Mouse (Mus musculus) right cerebral cortex, adult 18-20 months (tissue): ENCODE measurements around the gene Fmo2.

Experiments used
- DNase-seq: peaks from one replicate; pipeline ENCODE4 v3.0.0; 2022; ENCODE audit warnings: mixed read lengths

Fmo2 gene

GRCm38 (mm10) chr1:162888646-162889045 is 9.9 kb downstream of the Fmo2 start:
- DNase-seq = no peak

- no peak for DNase-seq
Measured at GRCm38 (mm10) chr1:162887644-162888043, 10.9 kb downstream of the Fmo2 start.

- DNase-seq = no peak
Measured at GRCm38 (mm10) chr1:162886138-162886816, 12.2 kb downstream of the Fmo2 start.

- DNase-seq = no peak
Measured at GRCm38 (mm10) chr1:162882681-162883080, 15.8 kb downstream of the Fmo2 start.

GRCm38 (mm10) chr1:162879595-162880369 is 18.7 kb downstream of the Fmo2 start:
- DNase-seq = peak; percentile 29

- DNase-seq = no peak
Measured at GRCm38 (mm10) chr1:162875091-162875490, 23.4 kb downstream of the Fmo2 start.

- DNase-seq = no peak
Measured at GRCm38 (mm10) chr1:162871701-162872311, 26.7 kb downstream of the Fmo2 start.

- DNase-seq = no peak
Measured at GRCm38 (mm10) chr1:162870978-162871377, 27.5 kb downstream of the Fmo2 start.

GRCm38 (mm10) chr1:162867396-162867795 is 31.1 kb downstream of the Fmo2 start:
- DNase-seq = no peak

GRCm38 (mm10) chr1:162866280-162866681 is 32.2 kb downstream of the Fmo2 start, which contains the start of gene Fmo1:
Gene Fmo1, minus strand, starts transcription at chr1:162866610.
- DNase-seq = no peak

- DNase-seq = no peak
Measured at GRCm38 (mm10) chr1:162865493-162865830, 33.1 kb downstream of the Fmo2 start.

GRCm38 (mm10) chr1:162864816-162865492 is 33.6 kb downstream of the Fmo2 start:
- DNase-seq = no peak

- DNase-seq = no peak
Measured at GRCm38 (mm10) chr1:162864279-162864678, 34.2 kb downstream of the Fmo2 start.

GRCm38 (mm10) chr1:162863579-162863978 is 34.9 kb downstream of the Fmo2 start:
- DNase-seq = no peak

GRCm38 (mm10) chr1:162862328-162862727 is 36.2 kb downstream of the Fmo2 start:
- no peak for DNase-seq

GRCm38 (mm10) chr1:162859996-162860605 is 38.4 kb downstream of the Fmo2 start:
- no peak for DNase-seq

- no peak for DNase-seq
Measured at GRCm38 (mm10) chr1:162859545-162859976, 39.0 kb downstream of the Fmo2 start.

GRCm38 (mm10) chr1:162858748-162859130 is 39.8 kb downstream of the Fmo2 start:
- DNase-seq = no peak

GRCm38 (mm10) chr1:162857766-162858747 is 40.5 kb downstream of the Fmo2 start:
- DNase-seq = no peak

- DNase-seq = no peak
Measured at GRCm38 (mm10) chr1:162853812-162854482, 44.6 kb downstream of the Fmo2 start.

GRCm38 (mm10) chr1:162847554-162847953 is 51.0 kb downstream of the Fmo2 start:
- no peak for DNase-seq
